Mouse (Mus musculus): ENCODE data around the gene Tstd2. TPM values are rescaled to one million over a fixed set of nuclear protein-coding genes. Genes with fewer than 3 reads are reported as not detected.

Gene Tstd2
- polyA plus RNA-seq, 1 experiment from 2014 or later = 36.1 TPM

DNA sequence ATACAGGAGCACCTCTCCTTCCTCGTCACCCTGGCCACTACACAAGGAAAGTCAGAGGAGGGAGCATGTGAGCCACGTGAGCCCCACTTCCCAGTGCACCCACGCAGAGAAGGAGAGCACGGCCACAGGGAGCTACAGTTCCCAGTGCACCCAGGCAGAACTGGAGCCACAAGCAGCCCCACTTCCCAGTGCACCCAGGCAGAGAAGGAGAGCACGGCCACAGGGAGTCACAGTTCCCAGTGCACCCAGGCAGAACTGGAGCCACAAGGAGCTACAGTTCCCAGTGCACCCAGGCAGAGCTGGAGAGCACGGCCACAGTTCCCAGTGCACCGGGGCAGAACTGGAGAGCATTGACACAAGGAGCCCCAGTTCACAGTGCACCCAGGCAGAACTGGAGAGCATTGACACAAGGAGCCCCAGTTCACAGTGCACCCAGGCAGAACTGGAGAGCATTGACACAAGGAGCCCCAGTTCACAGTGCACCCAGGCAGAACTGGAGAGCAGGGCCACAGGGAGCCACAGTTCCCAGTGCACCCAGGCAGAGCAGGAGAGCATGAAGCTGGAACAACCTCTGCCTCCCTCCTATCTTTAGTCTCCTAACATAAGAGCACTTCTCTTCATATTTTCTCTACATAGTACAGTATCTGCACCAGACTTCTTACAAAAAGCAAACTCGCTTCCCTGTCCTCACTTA, 9.0 kb downstream of the Tstd2 start:
- WGBS = 80% methylated on average over 8 of the region's 8 CpGs
- Histone ChIP-seq H3K36me3 (ENCODE audit: control insufficient read depth, insufficient read depth, low read length) (peaks cover 30% of the 10 kb centered on the region), H3K4me2 (no peak overlapping the region), H3K27me3 (ENCODE audit: control insufficient read depth, insufficient read depth, low read length) (no peaks in the 10 kb centered on the region), H3K4me1 (ENCODE audit: control insufficient read depth, insufficient read depth, low read length) (no peaks in the 10 kb centered on the region), H3K9me3 (ENCODE audit: control insufficient read depth, low read length) (no peaks in the 10 kb centered on the region), H3K9ac (ENCODE audit: low read length) (no peak overlapping the region), H3K27ac (ENCODE audit: low read depth, low read length) (no peak overlapping the region), H3K4me3 (ENCODE audit: low read depth, low read length) (no peak overlapping the region)
- DNase-seq (ENCODE audit: low spot score, missing footprints) = no peak
- ATAC-seq (ENCODE audit: low FRiP score) = no peak

DNA sequence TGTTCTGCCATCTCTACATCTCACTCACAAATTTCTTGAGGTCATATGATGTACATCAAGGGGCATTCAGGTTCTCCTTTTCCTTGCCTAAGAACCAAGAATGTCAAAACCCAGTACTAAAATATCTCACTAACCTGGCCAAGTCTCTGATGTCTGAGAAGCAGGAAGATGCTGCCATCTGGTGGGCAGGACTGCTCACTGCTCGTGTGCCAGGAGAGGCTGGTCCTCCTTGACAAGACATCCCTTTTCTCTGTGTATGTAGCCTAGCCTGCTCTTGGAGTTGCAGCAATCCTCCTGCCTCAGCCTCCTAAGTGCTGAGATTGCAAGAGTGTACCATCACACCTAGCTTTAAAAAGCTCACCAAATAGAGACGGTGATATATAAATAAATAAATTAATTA, 12.0 kb downstream of the Tstd2 start:
- WGBS = 55% methylated on average over 2 of the region's 2 CpGs
- Histone ChIP-seq H3K4me2 (no peak overlapping the region), H3K36me3 (ENCODE audit: control insufficient read depth, insufficient read depth, low read length) (peaks cover 33% of the 10 kb centered on the region)

DNA sequence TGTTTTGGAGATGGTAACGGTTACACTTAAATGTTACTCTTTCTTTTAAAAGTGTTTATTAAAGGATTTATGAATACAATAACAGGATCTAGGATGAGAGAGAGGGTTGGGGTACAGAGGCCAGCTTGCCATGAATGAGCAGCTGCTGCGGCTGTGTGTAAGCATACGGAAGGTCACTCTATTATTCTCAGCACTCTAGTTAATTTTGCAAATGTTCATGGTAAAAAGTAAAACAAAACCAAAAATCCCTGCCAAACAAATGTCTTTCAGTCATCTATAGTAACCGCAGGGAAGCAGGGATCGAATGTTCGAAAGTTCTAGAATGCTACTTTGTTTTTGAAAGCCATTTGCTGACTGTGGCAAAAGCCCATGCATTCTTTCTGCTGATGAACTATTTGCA, 15.1 kb downstream of the Tstd2 start:
- no peaks in the 10 kb centered on the region for H3K9me3 ChIP-seq (ENCODE audit: control insufficient read depth, low read length)
- no peak overlapping the region for H3K27ac ChIP-seq (ENCODE audit: low read depth, low read length)
- peak; percentile 62 for DNase-seq (ENCODE audit: low spot score, missing footprints)
- 93% methylated on average over 6 of the region's 6 CpGs for WGBS
- H3K4me1 ChIP-seq (ENCODE audit: control insufficient read depth, insufficient read depth, low read length) = no peaks in the 10 kb centered on the region
- H3K27me3 ChIP-seq (ENCODE audit: control insufficient read depth, insufficient read depth, low read length) = no peaks in the 10 kb centered on the region
- H3K36me3 ChIP-seq (ENCODE audit: control insufficient read depth, insufficient read depth, low read length) = peaks cover 39% of the 10 kb centered on the region
- no peak overlapping the region for H3K4me3 ChIP-seq (ENCODE audit: low read depth, low read length)
- no peak for ATAC-seq (ENCODE audit: low FRiP score)
- no peak overlapping the region for H3K9ac ChIP-seq (ENCODE audit: low read length)
- H3K4me2 ChIP-seq = no peak overlapping the region

More for the DNA sequence above, 12.0 kb downstream of the Tstd2 start:
- Histone ChIP-seq H3K9me3 (ENCODE audit: control insufficient read depth, low read length) (no peaks in the 10 kb centered on the region), H3K4me3 (ENCODE audit: low read depth, low read length) (no peak overlapping the region), H3K27me3 (ENCODE audit: control insufficient read depth, insufficient read depth, low read length) (no peaks in the 10 kb centered on the region), H3K27ac (ENCODE audit: low read depth, low read length) (no peak overlapping the region), H3K9ac (ENCODE audit: low read length) (no peak overlapping the region), H3K4me1 (ENCODE audit: control insufficient read depth, insufficient read depth, low read length) (no peaks in the 10 kb centered on the region)
- ATAC-seq (ENCODE audit: low FRiP score) = no peak
- DNase-seq (ENCODE audit: low spot score, missing footprints) = peak; percentile 94

DNA sequence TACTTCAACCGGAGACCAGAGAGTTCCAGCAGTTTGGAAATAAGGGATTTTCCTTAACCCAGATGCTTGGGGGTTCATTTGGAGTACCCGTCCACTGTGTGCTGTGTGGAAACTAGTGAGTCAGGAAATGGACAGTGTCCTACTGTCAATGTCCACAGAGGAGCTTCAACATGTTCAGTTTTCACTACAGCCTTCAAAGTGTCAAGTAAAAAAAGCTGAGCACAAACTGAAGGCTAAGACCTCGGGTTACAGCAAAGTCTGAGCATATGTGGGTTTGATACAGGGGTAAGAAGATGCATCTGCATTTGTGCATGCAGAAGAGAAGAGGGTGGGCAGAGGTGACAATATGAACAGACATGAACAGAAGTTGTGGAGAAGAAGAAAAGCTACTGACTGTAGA, 17.7 kb downstream of the Tstd2 start:
- Histone ChIP-seq H3K27ac (ENCODE audit: low read depth, low read length) (no peak overlapping the region), H3K9ac (ENCODE audit: low read length) (no peak overlapping the region), H3K27me3 (ENCODE audit: control insufficient read depth, insufficient read depth, low read length) (no peaks in the 10 kb centered on the region), H3K4me2 (no peak overlapping the region), H3K9me3 (ENCODE audit: control insufficient read depth, low read length) (no peaks in the 10 kb centered on the region), H3K4me3 (ENCODE audit: low read depth, low read length) (no peak overlapping the region), H3K4me1 (ENCODE audit: control insufficient read depth, insufficient read depth, low read length) (no peaks in the 10 kb centered on the region), H3K36me3 (ENCODE audit: control insufficient read depth, insufficient read depth, low read length) (peaks cover 43% of the 10 kb centered on the region)
- WGBS = 83% methylated on average over 3 of the region's 3 CpGs
- DNase-seq (ENCODE audit: low spot score, missing footprints) = peak; percentile 51
- ATAC-seq (ENCODE audit: low FRiP score) = no peak

DNA sequence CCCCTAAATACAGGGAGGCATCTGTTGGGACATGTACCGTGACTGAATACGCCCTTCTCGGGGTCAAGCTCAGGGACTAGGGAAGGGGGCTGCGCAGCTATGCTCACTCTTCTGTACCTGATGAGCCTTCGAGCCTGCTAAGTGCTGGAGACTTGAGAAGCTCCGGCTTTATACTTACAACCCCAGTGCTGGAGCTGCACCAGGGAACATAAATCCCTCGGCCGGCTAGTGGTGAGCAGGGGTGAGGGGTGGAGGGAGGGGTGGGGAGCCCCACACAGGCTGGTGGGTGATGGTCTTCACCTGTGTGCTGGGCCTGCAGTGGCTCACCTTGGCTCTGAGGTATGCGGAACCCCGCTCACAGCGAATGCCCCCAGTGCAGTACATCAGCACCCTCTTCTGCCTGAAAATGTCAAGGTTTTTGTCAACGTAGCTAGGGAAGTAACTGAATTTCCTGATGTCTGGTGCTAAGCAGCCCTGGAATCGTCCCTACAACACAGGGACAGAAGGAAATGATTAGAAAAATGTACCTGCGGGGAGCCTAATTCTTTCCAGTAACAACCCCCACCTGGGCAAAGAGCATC, 18.9 kb downstream of the Tstd2 start:
- Histone ChIP-seq H3K9me3 (ENCODE audit: control insufficient read depth, low read length) (no peaks in the 10 kb centered on the region), H3K27me3 (ENCODE audit: control insufficient read depth, insufficient read depth, low read length) (no peaks in the 10 kb centered on the region), H3K4me1 (ENCODE audit: control insufficient read depth, insufficient read depth, low read length) (no peaks in the 10 kb centered on the region), H3K4me2 (no peak overlapping the region), H3K9ac (ENCODE audit: low read length) (no peak overlapping the region), H3K36me3 (ENCODE audit: control insufficient read depth, insufficient read depth, low read length) (peaks cover 42% of the 10 kb centered on the region), H3K4me3 (ENCODE audit: low read depth, low read length) (no peak overlapping the region), H3K27ac (ENCODE audit: low read depth, low read length) (no peak overlapping the region)
- 90% methylated on average over 14 of the region's 14 CpGs for WGBS
- DNase-seq (ENCODE audit: low spot score, missing footprints) (no peak), ATAC-seq (ENCODE audit: low FRiP score) (no peak)

DNA sequence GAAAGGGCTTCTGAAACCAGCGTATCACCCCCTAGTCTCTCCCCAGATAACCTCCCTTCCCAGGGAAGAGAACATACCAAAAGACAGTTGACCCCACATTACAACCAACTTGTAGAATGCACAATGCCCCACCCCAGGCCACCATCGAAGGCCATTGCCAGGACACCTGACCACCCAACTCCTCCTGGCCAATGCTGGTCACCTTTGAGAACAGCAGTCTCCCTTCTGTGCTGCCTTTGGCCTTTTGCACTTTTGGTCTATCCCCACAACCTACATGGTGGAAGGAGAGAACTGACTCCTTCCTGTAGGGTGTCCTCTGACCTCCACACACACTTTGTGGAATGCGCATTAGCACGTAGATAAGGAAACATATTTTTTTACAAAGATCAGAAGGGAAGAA, 21.0 kb downstream of the Tstd2 start:
- no peak overlapping the region for H3K9ac ChIP-seq (ENCODE audit: low read length)
- H3K9me3 ChIP-seq (ENCODE audit: control insufficient read depth, low read length) = no peaks in the 10 kb centered on the region
- H3K4me3 ChIP-seq (ENCODE audit: low read depth, low read length) = no peak overlapping the region
- H3K4me1 ChIP-seq (ENCODE audit: control insufficient read depth, insufficient read depth, low read length) = no peaks in the 10 kb centered on the region
- H3K36me3 ChIP-seq (ENCODE audit: control insufficient read depth, insufficient read depth, low read length) = peaks cover 36% of the 10 kb centered on the region
- no peak for ATAC-seq (ENCODE audit: low FRiP score)
- H3K4me2 ChIP-seq = no peak overlapping the region
- H3K27ac ChIP-seq (ENCODE audit: low read depth, low read length) = no peak overlapping the region
- no peaks in the 10 kb centered on the region for H3K27me3 ChIP-seq (ENCODE audit: control insufficient read depth, insufficient read depth, low read length)
- DNase-seq (ENCODE audit: low spot score, missing footprints) = peak; percentile 70
- over 99% methylated on average over 4 of the region's 4 CpGs for WGBS

DNA sequence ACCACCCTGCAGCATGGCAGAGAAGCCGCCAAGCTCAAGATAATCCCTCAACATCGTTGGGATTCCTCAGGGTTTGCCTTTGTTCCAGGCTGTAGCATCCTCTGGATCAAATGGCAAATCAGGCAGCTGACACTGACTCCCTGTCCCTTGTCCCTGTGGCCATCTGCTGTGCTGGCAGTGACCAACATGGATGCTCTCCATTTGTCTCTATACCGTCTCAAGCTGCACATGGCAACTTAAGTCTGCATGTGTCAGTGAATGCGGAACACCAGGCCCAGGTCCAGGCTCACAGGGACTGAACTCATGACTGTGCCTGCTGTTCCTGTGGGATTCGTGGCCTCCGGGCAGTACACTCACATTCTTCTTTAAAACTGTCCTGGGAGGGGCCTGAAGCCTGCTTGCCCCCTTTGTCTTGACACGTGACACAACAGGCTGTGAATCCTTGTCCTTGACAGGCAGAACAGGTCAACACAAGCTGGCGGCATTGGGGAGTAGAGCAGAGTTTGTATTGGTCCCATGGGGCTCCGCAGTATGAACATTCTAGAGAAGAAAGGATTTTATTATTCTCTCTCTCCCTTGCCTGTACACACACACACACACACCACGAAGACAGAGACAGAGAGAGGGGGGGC, 21.8 kb downstream of the Tstd2 start:
- no peak overlapping the region for H3K4me2 ChIP-seq
- H3K9ac ChIP-seq (ENCODE audit: low read length) = no peak overlapping the region
- no peaks in the 10 kb centered on the region for H3K9me3 ChIP-seq (ENCODE audit: control insufficient read depth, low read length)
- H3K36me3 ChIP-seq (ENCODE audit: control insufficient read depth, insufficient read depth, low read length) = peaks cover 36% of the 10 kb centered on the region
- H3K4me3 ChIP-seq (ENCODE audit: low read depth, low read length) = no peak overlapping the region
- H3K27ac ChIP-seq (ENCODE audit: low read depth, low read length) = no peak overlapping the region
- no peaks in the 10 kb centered on the region for H3K27me3 ChIP-seq (ENCODE audit: control insufficient read depth, insufficient read depth, low read length)
- WGBS = 88% methylated on average over 10 of the region's 10 CpGs
- DNase-seq (ENCODE audit: low spot score, missing footprints) (peak; percentile 33), ATAC-seq (ENCODE audit: low FRiP score) (no peak)
- H3K4me1 ChIP-seq (ENCODE audit: control insufficient read depth, insufficient read depth, low read length) = no peaks in the 10 kb centered on the region

DNA sequence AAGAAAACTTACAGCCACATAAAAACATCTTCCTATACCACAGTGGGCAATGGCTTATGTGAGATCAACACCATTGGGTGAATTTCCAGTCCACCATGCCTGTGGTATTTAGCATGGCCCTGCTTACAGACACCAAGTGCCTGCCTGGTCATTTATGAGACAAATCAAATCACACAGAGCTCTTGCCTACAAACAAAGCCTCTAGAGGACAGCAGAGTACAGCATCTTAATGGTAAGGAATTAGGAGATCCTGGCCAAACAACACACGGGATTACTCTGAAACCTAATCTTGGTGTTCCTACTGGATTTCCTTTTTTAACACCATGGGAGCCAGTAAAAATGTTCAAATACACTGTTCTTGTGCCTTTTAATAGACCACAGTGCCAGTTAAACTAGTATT, 23.2 kb downstream of the Tstd2 start:
- H3K4me3 ChIP-seq (ENCODE audit: low read depth, low read length) = no peak overlapping the region
- DNase-seq (ENCODE audit: low spot score, missing footprints) (peak; percentile 82), ATAC-seq (ENCODE audit: low FRiP score) (no peak)
- WGBS = 83% methylated on average over 1 of the region's 1 CpGs
- H3K27me3 ChIP-seq (ENCODE audit: control insufficient read depth, insufficient read depth, low read length) = no peaks in the 10 kb centered on the region
- no peak overlapping the region for H3K4me2 ChIP-seq
- peaks cover 36% of the 10 kb centered on the region for H3K36me3 ChIP-seq (ENCODE audit: control insufficient read depth, insufficient read depth, low read length)
- no peak overlapping the region for H3K9ac ChIP-seq (ENCODE audit: low read length)
- no peaks in the 10 kb centered on the region for H3K9me3 ChIP-seq (ENCODE audit: control insufficient read depth, low read length)
- H3K27ac ChIP-seq (ENCODE audit: low read depth, low read length) = no peak overlapping the region
- no peaks in the 10 kb centered on the region for H3K4me1 ChIP-seq (ENCODE audit: control insufficient read depth, insufficient read depth, low read length)

DNA sequence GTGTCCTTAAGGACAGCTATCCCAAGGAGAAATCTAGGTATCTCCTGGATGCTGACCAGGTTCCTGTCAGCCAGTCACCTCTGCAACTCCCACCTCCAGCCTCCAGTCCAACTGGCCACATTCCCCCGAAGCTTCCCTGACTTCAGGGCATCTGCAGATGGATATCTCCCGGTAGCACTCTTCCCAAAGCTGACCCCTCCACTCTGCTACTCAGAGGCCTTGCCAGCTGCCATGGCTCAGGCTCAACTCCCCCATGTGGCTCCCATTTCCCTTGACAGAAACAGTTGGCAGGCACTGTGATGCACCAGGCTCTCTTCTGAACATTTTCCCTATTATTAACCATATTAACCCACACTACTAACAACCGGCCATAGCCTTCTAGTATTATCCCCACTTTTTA, 27.1 kb downstream of the Tstd2 start:
- Histone ChIP-seq H3K4me2 (no peak overlapping the region), H3K4me3 (ENCODE audit: low read depth, low read length) (no peak overlapping the region), H3K9ac (ENCODE audit: low read length) (no peak overlapping the region), H3K36me3 (ENCODE audit: control insufficient read depth, insufficient read depth, low read length) (peaks cover 12% of the 10 kb centered on the region), H3K27me3 (ENCODE audit: control insufficient read depth, insufficient read depth, low read length) (no peaks in the 10 kb centered on the region), H3K27ac (ENCODE audit: low read depth, low read length) (no peak overlapping the region), H3K4me1 (ENCODE audit: control insufficient read depth, insufficient read depth, low read length) (no peaks in the 10 kb centered on the region), H3K9me3 (ENCODE audit: control insufficient read depth, low read length) (no peaks in the 10 kb centered on the region)
- DNase-seq (ENCODE audit: low spot score, missing footprints) (no peak), ATAC-seq (ENCODE audit: low FRiP score) (no peak)
- WGBS = 85% methylated on average over 3 of the region's 3 CpGs
